Mouse (Mus musculus): ENCODE measurements at regions not wholly inside any gene's neighbourhood (a gene's known extent, or its start where the extent isn't known, plus 50 kb on each side); places are given as distances from the start of the nearest gene placed in this dataset.

DNA sequence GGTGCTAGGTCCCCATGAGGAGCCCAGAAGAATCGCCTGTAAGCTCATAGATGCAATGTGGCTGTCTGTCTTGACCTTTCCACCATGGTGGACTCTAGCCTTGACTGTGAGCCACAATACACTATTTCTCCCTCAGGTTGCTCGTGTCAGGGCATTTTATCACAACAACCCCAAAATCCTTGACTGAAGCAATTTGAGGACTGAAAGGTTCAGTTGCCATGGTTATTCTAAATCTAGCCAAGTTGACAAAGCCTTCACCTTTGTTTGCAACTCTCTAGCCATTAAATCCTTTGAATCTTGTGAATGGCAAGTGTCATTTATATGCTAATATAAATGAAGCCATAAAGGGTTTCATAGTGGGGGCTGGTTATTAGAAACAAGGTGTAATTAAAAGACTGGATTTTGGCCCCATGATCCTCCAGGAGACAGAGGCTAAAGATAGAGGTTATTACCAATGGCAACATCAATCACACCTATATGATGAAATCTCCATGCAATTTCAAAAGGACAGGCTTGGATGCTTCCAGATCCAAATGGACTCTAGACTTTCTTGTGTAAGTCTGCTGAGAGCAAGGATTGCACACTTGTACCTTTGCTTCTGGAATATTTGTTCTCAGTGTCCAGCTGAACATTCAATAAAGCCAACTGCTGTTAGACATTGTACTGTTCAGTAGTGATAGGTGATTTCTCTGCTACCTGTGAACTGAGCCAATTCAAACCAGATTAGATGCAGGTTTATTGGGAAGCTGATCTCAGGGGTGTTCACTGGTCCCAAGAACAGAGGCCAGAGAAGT lies 59.5 kb upstream of the Mocs1 start:
- Histone ChIP-seq H3K4me1 (no peaks in the 10 kb centered on the region), H3K4me3 (no peak overlapping the region), H3K9ac (no peak overlapping the region), H3K27ac (no peak overlapping the region), H3K4me2 (replicated peaks) (no peak overlapping the region), H3K27me3 (no peaks in the 10 kb centered on the region; the same call in 1 of the 2 replicates), H3K9me3 (replicated peaks) (no peaks in the 10 kb centered on the region), H3K36me3 (no peaks in the 10 kb centered on the region)
- 76% methylated on average over 2 of the region's 2 CpGs for WGBS
- no peak for ATAC-seq (ENCODE audit: low FRiP score)

DNA sequence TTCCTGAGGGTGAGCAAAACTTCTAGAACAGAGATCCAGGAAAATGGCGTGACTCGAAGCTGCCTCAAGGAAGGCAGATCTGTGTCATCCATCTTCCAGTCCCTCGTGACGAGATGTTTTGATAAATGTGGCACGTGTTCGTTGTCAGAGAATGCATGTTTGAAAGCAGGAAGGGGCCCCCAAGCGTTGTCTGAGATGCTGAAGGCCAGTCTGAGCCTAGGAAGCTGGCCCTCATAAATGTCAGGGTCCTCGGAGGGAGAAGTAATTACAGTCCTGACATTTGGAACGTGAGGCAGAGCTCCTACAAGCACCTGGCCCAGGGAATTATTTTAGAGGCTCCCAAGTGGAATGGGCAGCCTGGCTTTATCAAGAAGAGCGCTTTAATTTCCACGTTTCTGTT lies 50.5 kb upstream of the Mocs1 start:
- Histone ChIP-seq H3K4me3 (no peak overlapping the region), H3K9me3 (replicated peaks) (no peaks in the 10 kb centered on the region), H3K9ac (no peak overlapping the region), H3K36me3 (no peaks in the 10 kb centered on the region), H3K4me2 (replicated peaks) (no peak overlapping the region), H3K4me1 (no peaks in the 10 kb centered on the region), H3K27me3 (no peaks in the 10 kb centered on the region; the same call in 1 of the 2 replicates), H3K27ac (no peak overlapping the region)
- WGBS = 74% methylated on average over 11 of the region's 11 CpGs
- no peak for ATAC-seq (ENCODE audit: low FRiP score)
